Mouse (Mus musculus): ENCODE results near the gene Gm21936. TPM values are rescaled to one million over a fixed set of nuclear protein-coding genes. Genes with fewer than 3 reads are reported as not detected.

Gene Gm21936
- not detected in 2 replicates for polyA plus RNA-seq (2012; rRNA removed; ENCODE audit: low replicate concordance)

GRCm38 (mm10) chr12:87795212-87795611 lies at the start of gene Gm21936:
Gene Gm21936, plus strand, starts transcription at chr12:87795512.

GRCm38 (mm10) chr12:87775655-87776054 lies 19.7 kb upstream of the Gm21936 start, which contains the start of gene Gm21319:
Gene Gm21319, minus strand, starts transcription at chr12:87775755.

GRCm38 (mm10) chr12:87816277-87816676 lies 21.0 kb downstream of the Gm21936 start, which contains the start of gene BB287469:
Gene BB287469, plus strand, starts transcription at chr12:87816577.

GRCm38 (mm10) chr12:87842239-87842638 lies 46.9 kb downstream of the Gm21936 start, which contains the start of gene Gm2001:
Gene Gm2001, minus strand, starts transcription at chr12:87842339.

Other genes with a start within 250 kb of the Gm21936 start
- 0.12 TPM in 1 of 2 replicates, not detected in the other for gene Oog1, start 192.8 kb upstream of the Gm21936 start, polyA plus RNA-seq (2012; rRNA removed; ENCODE audit: low replicate concordance)
- not detected in 2 replicates for gene Gm4027, start 176.6 kb upstream of the Gm21936 start, polyA plus RNA-seq (2012; rRNA removed; ENCODE audit: low replicate concordance)
- gene Gm16381, start 150.9 kb upstream of the Gm21936 start, polyA plus RNA-seq (2012; rRNA removed; ENCODE audit: low replicate concordance): not detected in 2 replicates
- gene Gm21319, start 19.8 kb upstream of the Gm21936 start, polyA plus RNA-seq (2012; rRNA removed; ENCODE audit: low replicate concordance): not detected in 2 replicates
- not detected in 2 replicates for gene BB287469, start 21.1 kb downstream of the Gm21936 start, polyA plus RNA-seq (2012; rRNA removed; ENCODE audit: low replicate concordance)
- gene Gm2001, start 46.8 kb downstream of the Gm21936 start, polyA plus RNA-seq (2012; rRNA removed; ENCODE audit: low replicate concordance): not detected in 2 replicates
- gene Gm2016, start 78.6 kb downstream of the Gm21936 start, polyA plus RNA-seq (2012; rRNA removed; ENCODE audit: low replicate concordance): not detected in 2 replicates
- not detected in 2 replicates for gene Gm2022, start 99.9 kb downstream of the Gm21936 start, polyA plus RNA-seq (2012; rRNA removed; ENCODE audit: low replicate concordance)
- not detected in 2 replicates for gene Gm2035, start 124.3 kb downstream of the Gm21936 start, polyA plus RNA-seq (2012; rRNA removed; ENCODE audit: low replicate concordance)
- gene Gm2042, start 158.6 kb downstream of the Gm21936 start, polyA plus RNA-seq (2012; rRNA removed; ENCODE audit: low replicate concordance): not detected in 2 replicates
- gene Gm2075, start 216.3 kb downstream of the Gm21936 start, polyA plus RNA-seq (2012; rRNA removed; ENCODE audit: low replicate concordance): not detected in 2 replicates
- gene Gm6803, start 223.3 kb downstream of the Gm21936 start, polyA plus RNA-seq (2012; rRNA removed; ENCODE audit: low replicate concordance): not detected in 2 replicates
- gene Gm2056, start 231.5 kb downstream of the Gm21936 start, polyA plus RNA-seq (2012; rRNA removed; ENCODE audit: low replicate concordance): not detected in 2 replicates

All from subcutaneous adipose tissue, adult 2 months (tissue).